Mouse (Mus musculus) layer of hippocampus, adult 9-11 months (tissue): ENCODE measurements around the gene Ccdc63.
"Not testable (repeated sequence)": the region's sequence is repeated elsewhere in the genome, so short reads cannot be mapped to it uniquely, and the experiment has no call there.

ENCODE experiments used
- DNase-seq: peaks from one replicate; pipeline ENCODE4 v3.0.0; 2022

Gene Ccdc63

GRCm38 (mm10) chr5:122140723-122141122 is at the start of gene Ccdc63:
TSS of gene Ccdc63 (minus strand) at chr5:122140823.
- DNase-seq, result no peak

- no peak for DNase-seq
Measured at GRCm38 (mm10) chr5:122189115-122189514, 48.5 kb upstream of the Ccdc63 start.

- DNase-seq, result not testable (repeated sequence)
Measured at GRCm38 (mm10) chr5:122184858-122185257, 44.2 kb upstream of the Ccdc63 start.

GRCm38 (mm10) chr5:122184283-122184806 is 43.7 kb upstream of the Ccdc63 start:
- no peak for DNase-seq

GRCm38 (mm10) chr5:122179665-122180064 is 39.0 kb upstream of the Ccdc63 start:
- peak; percentile 51 for DNase-seq

GRCm38 (mm10) chr5:122176398-122176797 is 35.8 kb upstream of the Ccdc63 start:
- DNase-seq, result no peak

- no peak for DNase-seq
Measured at GRCm38 (mm10) chr5:122175961-122176360, 35.3 kb upstream of the Ccdc63 start.

GRCm38 (mm10) chr5:122175402-122175801 is 34.8 kb upstream of the Ccdc63 start:
- no peak for DNase-seq

- DNase-seq, result no peak
Measured at GRCm38 (mm10) chr5:122171058-122171457, 30.4 kb upstream of the Ccdc63 start.

GRCm38 (mm10) chr5:122168344-122169069 is 27.9 kb upstream of the Ccdc63 start:
- DNase-seq, result no peak

- no peak for DNase-seq
Measured at GRCm38 (mm10) chr5:122166636-122167161, 26.1 kb upstream of the Ccdc63 start.

- no peak for DNase-seq
Measured at GRCm38 (mm10) chr5:122165233-122165915, 24.8 kb upstream of the Ccdc63 start.

- DNase-seq, result no peak
Measured at GRCm38 (mm10) chr5:122164011-122164410, 23.4 kb upstream of the Ccdc63 start.

GRCm38 (mm10) chr5:122163194-122163593 is 22.6 kb upstream of the Ccdc63 start:
- no peak for DNase-seq

GRCm38 (mm10) chr5:122158557-122159515 is 18.2 kb upstream of the Ccdc63 start:
- no peak for DNase-seq

- DNase-seq, result peak; percentile 94
Measured at GRCm38 (mm10) chr5:122157827-122158381, 17.3 kb upstream of the Ccdc63 start, which contains the start of gene Ppp1cc. TSS of gene Ppp1cc (plus strand) at chr5:122158278.

- DNase-seq, result no peak
Measured at GRCm38 (mm10) chr5:122156486-122156885, 15.9 kb upstream of the Ccdc63 start.

GRCm38 (mm10) chr5:122155613-122156012 is 15.0 kb upstream of the Ccdc63 start:
- DNase-seq, result no peak

GRCm38 (mm10) chr5:122154782-122155181 is 14.2 kb upstream of the Ccdc63 start:
- no peak for DNase-seq

GRCm38 (mm10) chr5:122154006-122154405 is 13.4 kb upstream of the Ccdc63 start:
- no peak for DNase-seq

GRCm38 (mm10) chr5:122152508-122152907 is 11.9 kb upstream of the Ccdc63 start:
- not testable (repeated sequence) for DNase-seq

- no peak for DNase-seq
Measured at GRCm38 (mm10) chr5:122149259-122149658, 8.6 kb upstream of the Ccdc63 start.
